Mouse (Mus musculus): ENCODE data around the gene Rbm47. TPM values are rescaled to one million over a fixed set of nuclear protein-coding genes. Genes with fewer than 3 reads are reported as not detected.

The Rbm47 gene
- polyA plus RNA-seq, 1 experiment = 37.2 TPM

DNA sequence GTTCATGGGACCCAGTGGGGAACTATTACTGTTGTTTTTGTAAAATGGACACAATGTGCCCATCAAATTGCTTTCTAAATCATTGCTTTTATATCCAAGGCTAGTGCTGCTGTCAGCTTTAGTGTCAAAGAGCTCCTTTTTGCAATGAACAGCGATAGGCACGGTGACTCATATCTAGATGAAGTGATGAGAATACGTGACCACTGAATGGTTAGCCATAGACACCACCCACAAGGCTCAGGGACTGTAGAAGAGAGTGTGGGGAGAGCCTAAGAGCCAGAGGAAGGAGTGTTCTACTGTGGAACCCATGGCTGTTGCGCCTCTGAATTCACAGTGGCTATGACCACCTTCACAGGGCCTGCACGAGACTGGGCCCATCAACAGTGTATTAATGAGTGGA lies 186.5 kb downstream of the Rbm47 start:
- H3K4me3 ChIP-seq (replicated peaks; ENCODE audit: extremely low read depth, low read depth, low read length) = no peak overlapping the region
- H3K4me1 ChIP-seq (ENCODE audit: control insufficient read depth, insufficient read depth, low read length) = no peaks in the 10 kb centered on the region
- WGBS = 89% methylated on average over 5 of the region's 5 CpGs
- no peak for DNase-seq
- TF ChIP-seq POLR2A (IDR thresholded peaks at IDR 0.05; ENCODE audit: borderline replicate concordance, extremely low read depth, low read depth, low read length) (no peak), CTCF (IDR thresholded peaks at IDR 0.05; ENCODE audit: insufficient read depth, low read length) (no peak)

DNA sequence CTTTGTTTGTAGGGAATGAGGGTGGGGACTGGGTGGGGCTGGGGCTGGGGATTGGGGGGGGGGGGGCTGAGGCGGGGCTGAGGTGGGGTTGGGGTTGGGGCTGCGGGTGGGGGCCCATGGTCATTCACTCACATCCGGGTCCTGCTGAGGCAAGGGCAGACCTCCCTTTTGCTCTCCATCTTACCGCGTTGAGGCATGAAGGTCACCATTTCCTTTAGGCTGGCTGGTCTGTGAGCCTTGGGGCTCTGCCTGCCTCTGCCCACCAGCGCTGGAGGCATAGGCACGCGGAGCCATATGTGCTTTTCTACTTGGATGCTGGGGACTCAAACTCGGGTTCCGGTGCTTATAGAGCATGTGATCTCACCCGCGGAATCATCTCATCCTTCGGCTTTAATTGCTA lies 197.2 kb downstream of the Rbm47 start:
- 91% methylated on average over 13 of the region's 13 CpGs for WGBS
- no peak for DNase-seq
- Histone ChIP-seq H3K4me3 (replicated peaks; ENCODE audit: extremely low read depth, low read depth, low read length) (no peak overlapping the region), H3K4me1 (ENCODE audit: control insufficient read depth, insufficient read depth, low read length) (no peaks in the 10 kb centered on the region)
- no peak for TF ChIP-seq POLR2A (IDR thresholded peaks at IDR 0.05; ENCODE audit: borderline replicate concordance, extremely low read depth, low read depth, low read length)

DNA sequence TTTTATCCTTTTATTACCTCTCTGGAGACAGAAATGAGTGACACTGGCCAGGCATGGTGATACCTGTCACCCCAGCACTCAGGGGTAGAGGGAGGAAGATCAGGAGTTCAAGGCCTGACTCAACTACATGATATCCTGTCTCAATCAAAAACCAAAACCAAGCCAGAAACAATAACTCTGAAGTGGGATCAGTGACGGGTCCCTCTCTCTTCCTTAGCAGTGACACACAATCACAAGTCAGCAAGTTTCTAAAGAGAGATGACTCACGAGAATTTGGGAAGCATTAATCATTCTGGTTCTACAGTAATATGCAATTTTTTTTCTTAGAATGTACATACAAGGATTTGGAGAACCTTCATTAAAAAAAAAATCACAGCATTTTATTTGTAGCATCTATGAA lies 199.7 kb downstream of the Rbm47 start:
- TF ChIP-seq POLR2A (IDR thresholded peaks at IDR 0.05; ENCODE audit: borderline replicate concordance, extremely low read depth, low read depth, low read length) (no peak), CTCF (IDR thresholded peaks at IDR 0.05; ENCODE audit: insufficient read depth, low read length) (no peak)
- WGBS = 48% methylated on average over 2 of the region's 2 CpGs
- Histone ChIP-seq H3K4me3 (replicated peaks; ENCODE audit: extremely low read depth, low read depth, low read length) (no peak overlapping the region), H3K4me1 (ENCODE audit: control insufficient read depth, insufficient read depth, low read length) (no peaks in the 10 kb centered on the region)
- no peak for DNase-seq

DNA sequence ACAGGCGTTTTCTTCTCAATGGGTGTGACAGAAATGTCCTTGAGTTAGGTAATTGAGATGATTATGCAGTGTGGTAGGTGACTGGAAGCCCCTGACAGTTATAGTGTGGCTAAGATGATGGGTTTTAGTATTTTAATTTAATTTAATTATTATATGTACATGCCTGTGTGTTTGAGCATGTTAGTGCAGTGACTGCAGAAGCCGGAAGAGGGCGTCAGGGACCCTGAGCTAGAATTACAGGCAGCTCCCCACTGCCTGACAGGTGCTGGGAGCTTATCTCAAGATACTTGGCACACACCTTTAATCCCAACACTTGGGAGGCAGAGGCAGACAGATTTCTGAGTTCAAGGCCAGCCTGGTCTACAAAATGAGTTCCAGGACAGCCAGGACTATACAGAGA lies 204.9 kb downstream of the Rbm47 start:
- no peak for TF ChIP-seq POLR2A (IDR thresholded peaks at IDR 0.05; ENCODE audit: borderline replicate concordance, extremely low read depth, low read depth, low read length)
- TF ChIP-seq CTCF (IDR thresholded peaks at IDR 0.05; ENCODE audit: insufficient read depth, low read length) = no peak
- H3K4me1 ChIP-seq (ENCODE audit: control insufficient read depth, insufficient read depth, low read length) = no peaks in the 10 kb centered on the region
- no peak for DNase-seq
- no peak overlapping the region for H3K4me3 ChIP-seq (replicated peaks; ENCODE audit: extremely low read depth, low read depth, low read length)
- WGBS = 95% methylated on average over 3 of the region's 3 CpGs

DNA sequence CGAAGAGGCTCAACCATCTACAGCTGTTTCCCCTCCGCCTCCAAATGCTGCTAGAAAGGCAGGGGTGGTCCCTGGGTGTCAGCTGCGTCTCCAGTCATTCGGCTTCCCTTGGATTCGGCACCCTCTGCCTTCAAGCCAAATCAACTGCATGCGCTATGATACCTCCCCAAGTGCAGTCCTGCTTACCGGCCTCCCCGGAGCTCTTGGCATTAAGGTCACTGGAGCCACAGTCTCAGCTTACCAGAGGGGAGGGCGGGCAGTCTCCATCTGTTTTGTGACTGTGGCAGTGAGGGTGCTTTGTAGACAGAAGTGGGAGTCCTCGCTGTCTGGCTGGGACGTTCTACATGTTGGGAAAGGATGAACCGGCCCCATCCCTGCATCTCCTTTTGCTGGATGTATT lies 205.8 kb downstream of the Rbm47 start:
- TF ChIP-seq POLR2A (IDR thresholded peaks at IDR 0.05; ENCODE audit: borderline replicate concordance, extremely low read depth, low read depth, low read length) = no peak
- TF ChIP-seq CTCF (IDR thresholded peaks at IDR 0.05; ENCODE audit: insufficient read depth, low read length) = no peak
- no peaks in the 10 kb centered on the region for H3K4me1 ChIP-seq (ENCODE audit: control insufficient read depth, insufficient read depth, low read length)
- WGBS = 67% methylated on average over 12 of the region's 12 CpGs

More for the DNA sequence above, 205.8 kb downstream of the Rbm47 start:
- H3K4me3 ChIP-seq (replicated peaks; ENCODE audit: extremely low read depth, low read depth, low read length) = no peak overlapping the region
- DNase-seq = no peak

Other genes with a start within 250 kb of the Rbm47 start
- gene Chrna9, start 238.2 kb downstream of the Rbm47 start, polyA plus RNA-seq (2012; rRNA removed) = 1.4 TPM in 1 of 2 replicates, not detected in the other
- 2.6 and 3.5 TPM in 2 replicates for gene 9130230L23Rik, start 168.8 kb downstream of the Rbm47 start, polyA plus RNA-seq (2012; rRNA removed)
- gene Nsun7, start 86.8 kb upstream of the Rbm47 start, polyA plus RNA-seq (2012; rRNA removed) = 1.3 and 1.5 TPM in 2 replicates